Mouse (Mus musculus) common myeloid progenitor, adult 5-6 weeks (primary cell): Measurements from ENCODE around the gene Chp2. TPM values are rescaled to one million over a fixed set of nuclear protein-coding genes. Genes with fewer than 3 reads are reported as not detected.
"Not testable (repeated sequence)": the region's sequence is repeated elsewhere in the genome, so short reads cannot be mapped to it uniquely, and the experiment has no call there.

Experiments used
- ATAC-seq: replicated peaks from 2 replicates; pipeline ENCODE4 v1.8.0; 2016; ENCODE audit warnings: low read depth, mild to moderate bottlenecking, moderate TSS enrichment, inconsistent platforms; ENCODE audit not compliant: poor library complexity, severe bottlenecking
- total RNA-seq: library from RNA; stranded (forward); fragments of 200-1000, 187-1606 nt; gene quantifications from 2 replicates; pipeline ENCODE4 v1.2.3, GENCODE M21; 2017

The Chp2 gene
- total RNA-seq, 1 experiment from 2014 or later, result not detected

GRCm38 (mm10) chr7:122240413-122241119 lies 21.3 kb downstream of the Chp2 start:
- no peak for ATAC-seq

- peak; percentile 94 for ATAC-seq
These were observed 23.0 kb downstream of the Chp2 start for GRCm38 (mm10) chr7:122242260-122242659.

GRCm38 (mm10) chr7:122242744-122243143 lies 23.4 kb downstream of the Chp2 start:
- ATAC-seq, result not testable (repeated sequence)

- no peak for ATAC-seq
These were observed 24.9 kb downstream of the Chp2 start for GRCm38 (mm10) chr7:122244166-122244565.

- no peak for ATAC-seq
These were observed 25.3 kb downstream of the Chp2 start for GRCm38 (mm10) chr7:122244584-122244983.

- no peak for ATAC-seq
These were observed 26.7 kb downstream of the Chp2 start for GRCm38 (mm10) chr7:122245976-122246375.

DNA sequence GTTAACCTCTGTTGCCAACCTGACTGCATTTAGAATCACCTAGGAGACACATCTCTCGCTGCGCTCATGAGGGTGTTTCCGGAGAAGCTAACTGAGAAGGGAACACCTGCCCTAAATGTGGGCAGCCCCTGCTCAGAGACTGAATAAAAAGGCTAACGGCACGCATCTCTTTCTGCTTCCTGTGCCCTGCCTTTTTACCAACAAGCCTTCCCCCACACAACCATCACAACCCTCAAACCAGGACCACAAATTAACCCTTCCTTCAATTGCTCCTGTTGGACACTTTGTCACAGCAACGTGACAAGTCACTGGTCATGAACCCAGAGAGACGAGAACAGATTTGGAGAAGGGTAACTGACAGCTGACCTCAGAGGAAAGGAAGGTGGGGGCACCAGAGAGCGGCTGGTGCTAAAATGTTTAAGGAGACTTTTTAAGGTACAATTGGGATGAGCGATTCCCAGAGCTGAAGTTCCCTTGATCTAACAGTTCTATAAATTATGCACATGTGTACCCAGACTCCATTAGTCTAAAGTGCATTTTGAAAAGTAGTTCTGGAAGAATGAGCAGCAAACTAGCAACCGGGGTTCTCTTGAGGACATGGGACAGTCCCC lies 28.1 kb downstream of the Chp2 start:
- no peak for ATAC-seq

DNA sequence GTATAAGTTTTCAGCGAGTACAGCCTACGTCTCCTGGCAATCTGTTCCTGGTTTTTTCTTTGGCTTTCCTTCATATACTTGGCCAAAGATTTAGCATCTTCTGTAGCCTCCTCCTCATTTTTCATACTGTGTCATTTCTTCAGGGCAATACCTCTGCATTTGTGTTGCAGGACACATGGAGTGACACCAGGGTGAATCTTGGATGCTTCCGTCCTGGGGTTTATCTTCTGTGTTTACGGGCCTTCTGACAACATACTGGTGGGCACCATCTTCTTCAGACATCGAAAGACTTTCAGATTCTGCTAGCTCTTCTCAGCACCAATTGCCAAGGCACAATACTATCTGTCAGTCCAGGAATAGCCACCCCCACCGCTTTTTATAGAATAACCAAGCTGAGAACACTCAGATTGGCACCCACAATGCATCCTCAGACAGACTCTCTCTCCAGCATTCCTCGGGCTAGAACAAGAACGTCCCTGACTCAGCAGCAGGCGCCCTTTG lies 30.1 kb downstream of the Chp2 start:
- ATAC-seq, result no peak

- ATAC-seq, result peak; percentile 95
These were observed 32.1 kb downstream of the Chp2 start for GRCm38 (mm10) chr7:122251197-122252011.

DNA sequence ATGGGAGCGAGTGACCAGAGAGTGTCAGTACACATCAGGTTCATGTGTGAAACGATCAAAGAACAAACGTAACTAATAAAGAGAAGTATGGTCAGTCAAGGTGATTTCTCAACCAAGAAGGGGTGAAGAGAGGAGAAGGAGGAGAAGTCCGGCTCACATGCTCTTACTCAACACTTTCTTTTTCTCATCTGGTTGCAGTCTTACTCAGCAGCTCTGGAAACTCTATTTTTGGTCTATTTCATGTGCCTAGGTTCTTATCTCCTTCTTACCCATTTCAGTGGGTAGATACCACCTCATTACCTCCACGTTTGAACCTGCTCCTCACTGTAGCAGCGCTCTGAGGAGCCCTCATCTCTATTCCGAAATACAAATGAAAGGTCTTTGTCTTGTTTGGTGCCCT lies 37.4 kb downstream of the Chp2 start:
- peak; percentile 15; the same call in 1 of the 2 replicates for ATAC-seq

- peak; percentile 45 for ATAC-seq
These were observed 39.2 kb downstream of the Chp2 start for GRCm38 (mm10) chr7:122258521-122258920.

- peak; percentile 83 for ATAC-seq
These were observed 40.8 kb downstream of the Chp2 start for GRCm38 (mm10) chr7:122260055-122260602.

GRCm38 (mm10) chr7:122268983-122269486 lies 49.7 kb downstream of the Chp2 start:
- no peak for ATAC-seq

GRCm38 (mm10) chr7:122272334-122272733 lies 53.0 kb downstream of the Chp2 start:
- ATAC-seq, result no peak

Other genes starting within 250 kb of the Chp2 start
- 8.9 and 14.0 TPM in 2 replicates for gene Cog7, start 237.8 kb upstream of the Chp2 start, total RNA-seq
- gene Gga2, start 198.3 kb upstream of the Chp2 start, total RNA-seq, result 15.4 and 16.4 TPM in 2 replicates
- 31.3 and 38.4 TPM in 2 replicates for gene Ubfd1, start 152.3 kb upstream of the Chp2 start, total RNA-seq
- 5.1 and 9.6 TPM in 2 replicates for gene Ears2, start 152.2 kb upstream of the Chp2 start, total RNA-seq
- 45.1 and 129 TPM in 2 replicates for gene Ndufab1, start 117.6 kb upstream of the Chp2 start, total RNA-seq
- 21.9 and 33.6 TPM in 2 replicates for gene Palb2, start 86.5 kb upstream of the Chp2 start, total RNA-seq
- 54.0 and 55.2 TPM in 2 replicates for gene Dctn5, start 86.5 kb upstream of the Chp2 start, total RNA-seq
- 39.9 and 67.0 TPM in 2 replicates for gene Plk1, start 60.1 kb upstream of the Chp2 start, total RNA-seq
- not detected in 2 replicates for gene Ern2, start 33.3 kb upstream of the Chp2 start, total RNA-seq
- 3.7 and 4.8 TPM in 2 replicates for gene Prkcb, start 69.3 kb downstream of the Chp2 start, total RNA-seq